Mouse (Mus musculus) left cerebral cortex, adult 2 months (tissue): ENCODE measurements around the gene Abhd5. TPM values are rescaled to one million over a fixed set of nuclear protein-coding genes. Genes with fewer than 3 reads are reported as not detected.

Experiments
- DNase-seq, 2 experiments: peaks; one replicate each; pipeline ENCODE4 v3.0.0; 2021 to 2022; ENCODE audit warnings: low spot score in 2 of 2, mixed read lengths in 1 of 2; ENCODE audit errors: extremely low spot score in 1 of 2
- H3K27ac ChIP-seq: fragments of 200-600 bp; 2 replicates; pipeline ENCODE4 v1.8.1; 2022
- H3K4me3 ChIP-seq: fragments of 200-600 bp; 2 replicates; pipeline ENCODE4 v1.8.1; 2022
- CTCF ChIP-seq: fragments of 200-600 bp; IDR thresholded peaks from 2 replicates; pipeline ENCODE4 v1.8.1; 2022; ENCODE audit warnings: antibody characterized with exemption, mild to moderate bottlenecking, moderate library complexity
- intact Hi-C: fragments of 180-260 bp; cut with DNase I; formaldehyde crosslinking; loops from one replicate; pipeline ENCODE4 v1.15.1; 2025
- total RNA-seq, 2 experiments: library from RNA; stranded (reverse); gene quantifications; 2 replicates each; pipeline ENCODE4 v1.2.3; 2021

Gene Abhd5
- total RNA-seq, 2 experiments from 2014 or later = 17.1 to 19.3 TPM

GRCm38 (mm10) chr9:122386015-122386414 is 34.6 kb downstream of the Abhd5 start:
- H3K4me3 ChIP-seq = no peak overlapping the region
- no peak for TF ChIP-seq CTCF
- intact Hi-C loops = no loop called here
- H3K27ac ChIP-seq = no peak overlapping the region
- no peak for DNase-seq

GRCm38 (mm10) chr9:122389287-122389920 is 38.0 kb downstream of the Abhd5 start:
- intact Hi-C loops = no loop called here
- no peak for DNase-seq
- H3K4me3 ChIP-seq = no peak overlapping the region
- H3K27ac ChIP-seq = no peak overlapping the region
- TF ChIP-seq CTCF = no peak

- intact Hi-C loops = no loop called here
- DNase-seq = no peak
- Histone ChIP-seq H3K27ac (no peak overlapping the region), H3K4me3 (no peak overlapping the region)
- no peak for TF ChIP-seq CTCF
Observed at GRCm38 (mm10) chr9:122395816-122396215, 44.4 kb downstream of the Abhd5 start.

- intact Hi-C loops = no loop called here
- no peak for TF ChIP-seq CTCF
- Histone ChIP-seq H3K4me3 (no peak overlapping the region), H3K27ac (no peak overlapping the region)
- no peak for DNase-seq
Observed at GRCm38 (mm10) chr9:122397156-122397555, 45.7 kb downstream of the Abhd5 start.

- peak; percentile 35 for TF ChIP-seq CTCF
- Histone ChIP-seq H3K4me3 (no peak overlapping the region), H3K27ac (no peak overlapping the region)
- intact Hi-C loops = no loop called here
- peak in 1 of 2 experiments; percentile 56 for DNase-seq
Observed at GRCm38 (mm10) chr9:122398746-122399145, 47.3 kb downstream of the Abhd5 start.

GRCm38 (mm10) chr9:122401239-122401638 is 49.8 kb downstream of the Abhd5 start:
- no peak overlapping the region for H3K27ac ChIP-seq
- intact Hi-C loops = no loop called here
- no peak for TF ChIP-seq CTCF
- DNase-seq = no peak
- no peak overlapping the region for H3K4me3 ChIP-seq

GRCm38 (mm10) chr9:122410437-122411175 is 59.2 kb downstream of the Abhd5 start:
- intact Hi-C loops = no loop called here
- Histone ChIP-seq H3K4me3 (no peak overlapping the region), H3K27ac (0 out of 2 replicates have a peak overlapping the region, but pooled peaks have one; percentile 32)
- no peak for TF ChIP-seq CTCF
- DNase-seq = peak in 1 of 2 experiments; percentile 31

- no peak overlapping the region for H3K27ac ChIP-seq
- TF ChIP-seq CTCF = no peak
- no peak for DNase-seq
- intact Hi-C loops = no loop called here
- H3K4me3 ChIP-seq = no peak overlapping the region
Observed at GRCm38 (mm10) chr9:122414648-122415047, 63.2 kb downstream of the Abhd5 start.

GRCm38 (mm10) chr9:122415056-122415775 is 63.8 kb downstream of the Abhd5 start:
- H3K27ac ChIP-seq = no peak overlapping the region
- intact Hi-C loops = no loop called here
- TF ChIP-seq CTCF = no peak
- DNase-seq = no peak
- H3K4me3 ChIP-seq = no peak overlapping the region

GRCm38 (mm10) chr9:122416617-122417016 is 65.2 kb downstream of the Abhd5 start:
- intact Hi-C loops = no loop called here
- TF ChIP-seq CTCF = no peak

GRCm38 (mm10) chr9:122420195-122420756 is 68.9 kb downstream of the Abhd5 start:
- TF ChIP-seq CTCF = no peak
- no peak for DNase-seq
- intact Hi-C loops = loop anchor here (2.0 to 5.0 kb wide), 2 partner anchors 37 to 149 kb away; no protein-coding TSS in a partner anchor
- no peak overlapping the region for H3K4me3 ChIP-seq
- no peak overlapping the region for H3K27ac ChIP-seq

More at GRCm38 (mm10) chr9:122416617-122417016, 65.2 kb downstream of the Abhd5 start:
- DNase-seq = no peak
- Histone ChIP-seq H3K4me3 (no peak overlapping the region), H3K27ac (no peak overlapping the region)
